Mouse (Mus musculus) spleen, adult 2 months (tissue): Measurements from ENCODE around the gene Taar7a. TPM values are rescaled to one million over a fixed set of nuclear protein-coding genes. Genes with fewer than 3 reads are reported as not detected.

Experiments
- DNase-seq, 2 experiments: peaks; one replicate each; pipeline versions ENCODE4 v3.0.0 to v3.0.0-alpha.2; 2012 to 2021; ENCODE audit warnings: low spot score in 2 of 2, low read depth in 1 of 2
- H3K27ac ChIP-seq: fragments of 200-500 bp; 2 replicates; pipeline ENCODE4 v1.5.1; 2012; ENCODE audit warnings: low read length, inconsistent platforms; ENCODE audit not compliant: insufficient read depth
- H3K27me3 ChIP-seq: fragments of 200-500 bp; 2 replicates; pipeline ENCODE4 v1.6.1; 2012; ENCODE audit warnings: mild to moderate bottlenecking, moderate library complexity, low read length, inconsistent platforms; ENCODE audit not compliant: control insufficient read depth, insufficient read depth
- H3K36me3 ChIP-seq: fragments of 200-500 bp; 2 replicates; pipeline ENCODE4 v1.6.1; 2012; ENCODE audit warnings: mild to moderate bottlenecking, low read length, inconsistent platforms; ENCODE audit not compliant: control insufficient read depth, insufficient read depth
- H3K4me1 ChIP-seq: fragments of 200-500 bp; 2 replicates; pipeline ENCODE4 v1.6.1; 2011; ENCODE audit warnings: inconsistent platforms; ENCODE audit not compliant: control insufficient read depth, insufficient read depth, insufficient read length
- H3K4me3 ChIP-seq: fragments of 200-500 bp; 2 replicates; pipeline ENCODE4 v1.5.1; 2011; ENCODE audit warnings: mild to moderate bottlenecking, inconsistent platforms; ENCODE audit not compliant: insufficient read depth, insufficient read length; ENCODE audit errors: extremely low read depth
- CTCF ChIP-seq: fragments of 200-500 bp; IDR thresholded peaks from 2 replicates; pipeline ENCODE4 v1.5.1; 2011; ENCODE audit warnings: mild to moderate bottlenecking, inconsistent platforms; ENCODE audit not compliant: insufficient read depth, insufficient read length, insufficient replicate concordance; ENCODE audit errors: extremely low read depth
- POLR2A ChIP-seq: fragments of 200-500 bp; IDR thresholded peaks from 2 replicates; pipeline ENCODE4 v1.6.1; 2011; ENCODE audit warnings: low read depth, low read length, inconsistent platforms
- WGBS: fragments of 180-500 bp; shearing (Covaris S2); methylation state at CpG from one replicate; pipeline ENCODE4 v1.1.7; 2018; 5-methylcytosine and 5-hydroxymethylcytosine counted together
- polyA plus RNA-seq: library from polyadenylated mRNA; depleted of rRNA; stranded (reverse); fragments of >200 nt; gene quantifications from 2 replicates; pipeline ENCODE4 v1.2.3, GENCODE M21; 2012

Gene Taar7a
- polyA plus RNA-seq, 1 experiment = not detected

GRCm38 (mm10) chr10:24006442-24006841, 13.2 kb upstream of the Taar7a start:
- H3K27me3 ChIP-seq = no peaks in the 10 kb centered on the region
- WGBS = 82% methylated on average over 1 of the region's 1 CpGs
- H3K4me1 ChIP-seq = no peaks in the 10 kb centered on the region
- H3K27ac ChIP-seq = no peak overlapping the region
- TF ChIP-seq POLR2A = no peak
- no peak for TF ChIP-seq CTCF
- no peak for DNase-seq
- no peak overlapping the region for H3K4me3 ChIP-seq
- H3K36me3 ChIP-seq = no peaks in the 10 kb centered on the region

- Histone ChIP-seq H3K27ac (no peak within 1 kb of the TSS), H3K4me3 (no peak within 1 kb of the TSS), H3K4me1 (no peaks in the 10 kb centered on the region), H3K27me3 (no peaks in the 10 kb centered on the region), H3K36me3 (no peaks in the 10 kb centered on the region)
- DNase-seq = no peak
- 82% methylated on average over 1 of the region's 1 CpGs for WGBS
- no peak for TF ChIP-seq CTCF
- TF ChIP-seq POLR2A = no peak
These were observed 6.4 kb upstream of the Taar7a start, which contains the start of gene Taar7b for GRCm38 (mm10) chr10:23999639-24000038. TSS of gene Taar7b (plus strand) at chr10:23999939.

DNA sequence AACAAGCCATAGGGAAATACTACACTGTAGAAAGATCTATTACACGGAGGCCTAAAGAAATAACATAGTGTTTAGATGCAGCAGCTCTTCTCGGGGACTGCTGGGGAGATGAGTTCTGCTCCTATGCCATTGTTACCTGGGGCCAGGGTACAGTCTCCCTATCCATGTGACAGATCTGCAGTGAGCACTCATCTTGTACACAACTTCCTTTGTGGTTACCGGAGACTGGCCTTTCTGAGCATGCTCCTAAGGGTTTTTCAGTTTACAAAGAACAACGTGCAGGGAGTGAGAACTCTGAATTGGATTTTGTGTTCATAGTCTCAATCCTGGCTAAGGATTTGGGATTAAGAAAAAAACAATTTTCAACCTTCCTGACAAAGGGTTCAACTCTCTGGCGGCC, 6.9 kb downstream of the Taar7a start:
- no peak overlapping the region for H3K27ac ChIP-seq
- no peaks in the 10 kb centered on the region for H3K27me3 ChIP-seq
- DNase-seq = no peak
- H3K4me3 ChIP-seq = no peak overlapping the region
- 32% methylated on average over 5 of the region's 5 CpGs for WGBS
- H3K36me3 ChIP-seq = no peaks in the 10 kb centered on the region
- no peaks in the 10 kb centered on the region for H3K4me1 ChIP-seq
- TF ChIP-seq POLR2A (no peak), CTCF (no peak)

DNA sequence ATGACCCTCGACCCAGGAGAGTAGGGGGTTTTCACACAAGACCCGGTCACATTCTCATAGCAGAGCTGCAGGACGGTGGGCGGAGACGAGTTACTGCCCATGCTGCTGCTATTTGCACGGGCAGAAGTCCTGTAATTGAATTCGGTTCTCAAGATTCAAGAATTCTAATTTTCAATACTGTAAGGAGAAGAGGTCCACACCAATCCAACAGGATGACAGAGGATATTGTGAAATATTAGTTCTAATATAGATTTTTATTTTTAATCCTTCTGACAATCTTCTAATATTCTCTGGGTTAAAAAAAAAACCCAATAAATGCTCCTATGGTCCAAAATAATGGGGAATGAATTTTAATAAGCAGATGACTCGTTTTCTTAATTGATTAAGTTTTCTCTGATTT, 7.7 kb downstream of the Taar7a start, which contains the start of gene Taar6:
TSS of gene Taar6 (minus strand) at position 101 of the 400 bp plus-strand sequence.
- Histone ChIP-seq H3K27ac (no peak within 1 kb of the TSS), H3K4me3 (no peak within 1 kb of the TSS), H3K4me1 (no peaks in the 10 kb centered on the region), H3K27me3 (no peaks in the 10 kb centered on the region), H3K36me3 (no peaks in the 10 kb centered on the region)
- WGBS = 87% methylated on average over 8 of the region's 8 CpGs
- no peak for DNase-seq
- TF ChIP-seq POLR2A = no peak
- no peak for TF ChIP-seq CTCF

DNA sequence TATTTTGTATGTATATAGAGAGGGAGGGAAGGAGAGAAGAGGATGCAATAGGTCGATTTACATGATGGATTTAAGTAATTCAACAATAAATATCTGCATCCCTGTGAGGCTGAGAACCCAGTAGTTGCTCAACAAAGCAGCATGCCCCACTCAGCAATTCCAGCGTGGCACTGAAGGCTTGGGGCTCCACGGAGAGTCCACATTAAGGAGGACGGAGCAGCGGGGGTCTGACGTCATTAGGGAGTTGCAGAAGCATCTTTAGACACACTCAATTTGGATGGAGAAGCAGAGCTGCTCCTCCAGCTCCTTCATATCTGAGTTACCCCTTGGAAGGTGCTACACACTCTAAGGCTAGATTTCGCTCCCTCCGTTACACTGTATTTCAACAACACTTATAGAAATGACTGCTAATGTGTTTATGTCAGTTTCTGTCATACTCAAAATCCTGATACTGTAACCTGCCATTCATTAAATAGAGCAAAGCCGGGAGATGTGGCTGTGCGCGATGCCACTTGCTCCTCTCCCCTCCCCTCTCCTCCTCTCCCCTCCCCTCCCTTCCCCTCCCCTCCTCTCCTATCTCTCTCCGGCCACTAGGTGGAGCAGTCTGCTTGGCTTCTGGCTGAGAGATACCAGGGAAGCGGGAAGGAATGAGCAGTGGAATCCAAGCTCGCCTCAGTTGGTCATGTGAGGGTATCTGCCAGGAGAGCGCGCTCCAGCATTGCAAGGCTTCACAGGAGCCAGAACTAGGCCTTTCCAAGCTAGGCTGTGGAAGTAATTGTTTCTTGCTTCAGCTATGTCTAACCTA, 14.2 kb downstream of the Taar7a start:
- WGBS = 49% methylated on average over 16 of the region's 16 CpGs
- peak in 1 of 2 experiments; percentile 16 for DNase-seq
- no peaks in the 10 kb centered on the region for H3K27me3 ChIP-seq

GRCm38 (mm10) chr10:23977958-23978357, 15.3 kb downstream of the Taar7a start:
- Histone ChIP-seq H3K4me1 (no peaks in the 10 kb centered on the region; the same call in 1 of the 2 replicates), H3K36me3 (no peaks in the 10 kb centered on the region), H3K4me3 (no peak overlapping the region), H3K27ac (no peak overlapping the region), H3K27me3 (no peaks in the 10 kb centered on the region)
- DNase-seq = no peak
- TF ChIP-seq POLR2A = no peak
- TF ChIP-seq CTCF = no peak
- 87% methylated on average over 4 of the region's 4 CpGs for WGBS

More for the DNA sequence above, 14.2 kb downstream of the Taar7a start:
- Histone ChIP-seq H3K27ac (no peak overlapping the region), H3K36me3 (no peaks in the 10 kb centered on the region), H3K4me1 (no peaks in the 10 kb centered on the region; the same call in 1 of the 2 replicates), H3K4me3 (no peak overlapping the region)
- no peak for TF ChIP-seq POLR2A
- TF ChIP-seq CTCF = peak; percentile 31; the same call in 1 of the 2 replicates

- WGBS = 93% methylated on average over 5 of the region's 5 CpGs
- no peak for DNase-seq
- Histone ChIP-seq H3K27me3 (no peaks in the 10 kb centered on the region), H3K27ac (no peak overlapping the region), H3K4me1 (no peaks in the 10 kb centered on the region), H3K4me3 (no peak overlapping the region), H3K36me3 (no peaks in the 10 kb centered on the region)
- TF ChIP-seq CTCF (no peak), POLR2A (no peak)
These were observed 22.0 kb downstream of the Taar7a start for GRCm38 (mm10) chr10:23971256-23971655.
